Mouse (Mus musculus) kidney, adult 2 months (tissue): Measurements from ENCODE around the gene Ap3s2.

ENCODE experiments used
- CTCF ChIP-seq: fragments of 200-500 bp; conservative IDR thresholded peaks from 2 replicates; pipeline ENCODE4 v1.5.1; 2011; ENCODE audit warnings: low read depth, mild to moderate bottlenecking, control low read depth, low read length, moderate library complexity, mixed read lengths; ENCODE audit not compliant: insufficient read depth, insufficient read length
- POLR2A ChIP-seq: fragments of 200-500 bp; IDR thresholded peaks from one replicate; pipeline ENCODE4 v1.6.1; 2011; ENCODE audit warnings: low read depth, low read length, control low read depth

GRCm38 (mm10) chr7:79847456-79848451 lies 72.7 kb downstream of the Ap3s2 start:
- TF ChIP-seq POLR2A (no peak), CTCF (no peak)
